15 mouse cellular contexts compared by ENCODE assay signal in the genomic region with DNA sequence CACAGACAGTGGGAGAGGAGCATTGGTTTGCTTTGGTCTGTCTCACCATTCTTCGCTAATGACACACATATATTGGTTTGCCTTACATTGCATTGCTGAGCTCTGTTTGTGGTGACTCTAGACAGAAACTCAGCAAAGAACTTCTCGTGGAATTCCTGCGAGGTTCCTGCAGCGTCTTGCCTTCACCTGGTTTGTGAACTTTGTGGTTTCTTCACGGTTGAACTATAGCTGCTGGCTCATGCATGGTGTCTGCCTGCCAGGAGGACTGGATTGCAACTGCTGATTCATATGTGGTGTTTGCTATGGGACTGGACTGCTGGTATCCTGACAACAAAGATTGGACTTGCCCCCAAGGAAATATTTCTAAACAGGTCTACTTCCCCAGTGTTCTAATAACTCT.
"Had no signal": no experiment of that assay in that cellular context is flagged by ENCODE, and none has a peak within 500 bp of the region (broad histone marks: within the 10 kb centered on the region; RNA-seq: fewer than 3 reads in every experiment).

No protein-coding gene starts in this region.

- H3K27ac ChIP-seq: midbrain, embryonic 13.5 days; midbrain, embryonic 15.5 days; neural tube, embryonic 12.5 days; stomach, embryonic 15.5 days; stomach, postnatal 0 days had no signal

- H3K4me1 ChIP-seq: midbrain, embryonic 13.5 days; midbrain, embryonic 15.5 days; neural tube, embryonic 12.5 days; stomach, embryonic 15.5 days had no signal

- H3K9ac ChIP-seq: lung, embryonic 14.5 days; midbrain, embryonic 13.5 days; midbrain, embryonic 15.5 days; neural tube, embryonic 12.5 days; stomach, embryonic 15.5 days had no signal

- H3K27me3 ChIP-seq: midbrain, embryonic 13.5 days; midbrain, embryonic 15.5 days; neural tube, embryonic 12.5 days; stomach, embryonic 15.5 days had no signal

- DNase-seq: lung, adult 18-20 months; lung, embryonic 14.5 days; lung, postnatal 10 days; lung, postnatal 4 days; retina, postnatal 1 day; right cerebral cortex, adult 18-20 months; right cerebral cortex, postnatal 25 days; thymus, adult 2 months; thymus, postnatal 25 days; thymus, postnatal 4 days had no signal

- ATAC-seq: midbrain, embryonic 13.5 days; midbrain, embryonic 15.5 days had no signal

- H3K36me3 ChIP-seq: midbrain, embryonic 13.5 days; midbrain, embryonic 15.5 days; neural tube, embryonic 12.5 days; stomach, embryonic 15.5 days had no signal

- H3K4me3 ChIP-seq: midbrain, embryonic 13.5 days; midbrain, embryonic 15.5 days; neural tube, embryonic 12.5 days; stomach, embryonic 15.5 days had no signal
